Mouse (Mus musculus): ENCODE results near the gene Tbkbp1.

Gene Tbkbp1

DNA sequence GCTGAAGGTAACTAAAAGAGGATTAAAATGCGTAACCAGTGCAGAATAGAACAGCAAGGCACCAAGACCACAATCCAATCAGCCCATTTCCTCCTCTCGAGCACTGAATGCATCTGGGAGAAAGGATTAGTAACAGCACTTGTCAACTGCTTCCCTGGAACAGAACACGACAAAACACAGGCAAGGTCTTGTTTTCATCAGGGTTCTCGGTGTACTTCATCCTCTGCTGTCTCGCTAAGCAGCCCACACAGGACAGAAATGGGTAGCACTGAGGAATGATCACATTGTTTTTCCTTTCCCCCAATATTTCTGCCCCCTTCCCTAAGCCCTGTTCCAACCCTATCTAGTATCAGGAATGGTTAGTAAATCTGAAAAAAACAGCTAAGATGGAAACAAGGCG lies 9.0 kb upstream of the Tbkbp1 start:
- in situ Hi-C loops (cut with MboI, MseI), result loop anchor here (5.0 kb wide), 1 partner anchor 72 kb away; no protein-coding TSS in a partner anchor

DNA sequence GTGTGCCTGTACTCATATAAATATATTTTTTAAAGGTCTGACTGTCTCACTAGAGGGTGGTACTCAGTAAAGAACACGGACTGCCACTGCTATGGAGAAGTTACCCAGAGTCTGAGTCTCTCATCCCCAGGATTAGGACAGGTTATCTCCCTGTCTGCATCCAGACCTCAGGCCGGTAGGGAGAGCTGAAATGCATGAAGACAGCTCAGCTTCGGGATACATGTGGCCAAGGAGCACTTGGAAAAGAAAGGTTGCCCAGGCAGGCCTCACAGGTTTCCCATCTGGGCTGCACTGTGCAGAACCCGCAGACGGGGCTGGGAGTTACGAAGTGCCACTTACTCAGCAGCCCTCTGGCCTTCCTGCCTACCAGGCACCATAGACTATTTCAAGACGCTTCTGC lies 5.7 kb upstream of the Tbkbp1 start:
- in situ Hi-C loops (cut with MboI, MseI), result no loop called here

DNA sequence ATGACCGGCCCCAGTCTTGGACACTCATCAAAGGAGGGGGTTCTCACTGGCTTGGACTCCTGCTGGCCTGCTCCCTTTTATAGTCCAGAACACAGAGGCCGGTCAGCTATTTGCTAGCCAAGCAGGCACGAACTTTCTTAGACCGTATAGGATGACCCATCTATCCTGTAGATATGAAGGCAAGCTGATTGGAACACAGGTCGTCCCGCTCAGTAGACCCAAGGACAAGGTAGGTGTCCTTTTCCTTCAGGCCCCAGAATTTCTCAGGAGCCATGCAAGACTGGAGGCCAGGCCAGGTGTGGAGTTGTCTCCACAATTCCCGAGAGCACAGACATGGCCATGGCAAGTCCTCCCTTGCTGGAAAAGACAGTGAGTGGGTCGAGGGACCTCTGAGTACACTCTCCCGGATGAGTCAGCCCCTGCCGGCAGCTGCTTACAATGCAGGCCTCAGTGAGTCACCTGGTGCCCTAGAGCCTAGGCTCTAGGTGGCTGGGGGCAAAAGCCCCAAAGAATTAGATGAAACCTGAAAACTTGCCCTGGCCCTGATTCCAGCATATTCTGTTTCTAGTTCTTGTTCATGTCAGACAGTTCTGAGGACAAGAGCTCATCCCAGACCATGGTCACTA lies 1.5 kb upstream of the Tbkbp1 start:
- in situ Hi-C loops (cut with MboI, MseI), result no loop called here

DNA sequence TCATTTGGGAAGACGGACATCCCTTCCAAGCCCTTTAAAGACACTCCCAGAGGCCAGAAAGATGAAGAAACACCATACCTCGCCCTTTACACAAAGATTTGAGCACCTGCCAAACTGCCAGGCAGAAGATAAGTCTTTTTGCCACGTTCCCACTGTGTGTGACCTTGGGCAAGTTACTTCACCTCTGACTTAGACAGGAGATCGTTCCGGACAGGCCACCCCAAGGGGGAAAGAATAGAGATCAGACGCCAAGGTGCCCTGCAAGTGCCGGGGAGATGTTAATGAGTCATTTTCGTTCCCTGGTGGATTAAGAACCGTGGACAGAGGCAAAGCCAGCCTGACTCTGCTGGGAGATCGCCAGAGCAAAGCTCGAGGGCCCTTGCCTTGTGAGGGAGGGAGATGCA lies 730 bp upstream of the Tbkbp1 start:
- in situ Hi-C loops (cut with MboI, MseI), result no loop called here

DNA sequence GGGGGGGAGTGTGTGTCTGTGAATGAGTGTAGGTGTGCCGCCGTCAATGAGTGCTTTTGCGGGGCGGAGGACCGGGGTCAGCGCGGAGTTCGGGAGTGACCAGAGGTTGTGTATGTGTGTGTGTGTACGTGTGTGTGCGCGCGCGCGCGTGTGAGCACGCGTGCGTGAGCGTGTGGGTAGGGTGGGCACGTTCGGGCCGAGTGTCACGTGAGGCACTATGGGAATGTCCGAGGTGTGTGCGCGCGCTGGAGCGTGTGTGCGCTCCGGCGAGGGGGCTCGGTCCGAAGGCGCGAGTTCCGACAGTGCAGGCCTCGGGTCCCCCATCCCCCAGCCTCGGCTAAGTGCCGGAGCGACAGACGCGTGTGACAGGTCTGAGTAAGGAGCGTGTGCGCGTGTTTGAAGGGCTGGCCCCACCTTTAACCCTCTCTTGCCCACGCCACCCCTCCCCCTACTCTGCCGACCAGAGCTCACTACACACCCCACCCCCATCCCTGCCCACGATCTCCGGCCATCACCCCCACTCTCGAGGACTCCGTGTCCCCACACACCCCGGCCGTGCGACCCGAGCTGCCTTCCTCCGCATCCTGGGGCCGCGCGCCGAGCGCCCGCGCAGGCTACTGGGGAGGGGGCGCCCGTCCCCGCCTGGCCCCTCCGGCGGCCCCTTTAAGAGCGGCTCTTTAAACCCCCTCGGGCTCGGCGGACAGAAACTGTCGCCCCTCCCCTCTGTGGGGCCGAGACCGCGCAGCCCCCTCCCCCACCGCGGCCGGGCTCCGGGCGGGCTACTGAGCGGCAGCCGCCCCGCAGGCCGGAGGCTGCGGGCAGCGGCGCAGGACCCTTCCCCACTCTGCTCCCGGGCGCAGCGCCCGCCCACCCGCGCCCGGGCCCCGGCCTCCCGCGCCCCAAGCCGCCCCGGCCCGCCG lies 624 bp downstream of the Tbkbp1 start:
- in situ Hi-C loops (cut with MboI, MseI), result no loop called here

DNA sequence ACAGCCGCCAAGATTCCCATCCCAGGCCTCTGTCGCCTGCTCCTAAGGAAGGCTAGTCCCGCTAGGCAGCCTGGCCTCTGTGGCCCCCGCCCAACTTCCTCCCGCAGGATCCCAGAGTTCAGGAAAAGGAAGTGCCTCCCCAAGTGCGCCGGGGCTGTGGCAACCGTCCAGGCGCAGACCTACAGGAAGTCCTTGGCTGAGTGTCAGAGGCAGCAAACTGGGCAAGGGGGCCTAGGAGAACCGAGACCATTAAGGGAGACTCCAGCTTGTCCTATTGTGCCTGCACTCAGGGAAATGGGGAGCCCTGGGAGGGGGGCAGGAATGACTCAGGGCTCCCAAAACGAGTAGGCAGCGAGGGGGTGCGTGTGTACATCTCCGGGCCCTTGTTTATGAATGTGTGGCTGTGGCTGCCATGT lies 1.3 kb downstream of the Tbkbp1 start:
- in situ Hi-C loops (cut with MboI, MseI), result loop anchor here (5.0 kb wide), 1 partner anchor 48 kb away; no protein-coding TSS in a partner anchor

DNA sequence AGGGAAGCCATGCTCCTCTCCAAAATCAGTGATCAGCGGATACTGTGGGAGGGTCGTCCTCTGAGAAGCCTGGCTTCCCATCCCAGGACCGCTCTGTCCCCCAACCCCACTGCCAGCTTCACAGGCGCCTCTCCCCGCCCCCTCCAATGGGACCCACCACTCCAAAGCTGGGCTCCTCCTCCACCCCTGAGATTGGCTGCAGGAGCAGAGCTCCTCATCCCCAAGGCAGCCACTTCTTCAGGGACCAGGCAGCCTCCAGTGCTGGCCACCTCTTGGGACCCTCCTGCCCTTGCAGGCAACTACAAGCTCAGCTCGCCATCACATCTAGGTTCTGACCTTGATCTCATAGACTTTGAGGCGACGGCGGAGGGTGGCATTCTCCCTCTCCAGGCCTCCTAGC lies 2.3 kb downstream of the Tbkbp1 start:
- in situ Hi-C loops (cut with MboI, MseI), result loop anchor here (5.0 kb wide), 1 partner anchor 47 kb away; no protein-coding TSS in a partner anchor

DNA sequence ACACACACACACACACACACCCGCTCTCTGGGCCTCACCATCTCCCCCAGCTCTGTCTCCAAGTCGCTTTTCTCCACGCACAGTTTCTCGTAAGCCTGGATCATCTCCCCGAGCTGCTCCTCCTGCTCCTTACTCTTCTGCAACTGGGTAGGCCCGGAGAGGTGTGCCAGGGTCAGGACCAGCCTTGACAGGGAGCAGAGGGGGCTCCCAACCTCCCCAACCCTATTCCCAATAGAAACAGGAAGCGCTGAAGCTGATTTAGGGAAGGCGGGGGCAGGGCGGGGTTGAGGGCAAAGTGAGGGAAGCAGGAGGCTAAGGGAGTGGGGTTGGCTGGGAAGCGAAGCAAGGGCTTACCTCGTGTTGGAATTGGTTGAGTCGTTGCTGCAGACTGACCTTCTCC lies 2.7 kb downstream of the Tbkbp1 start:
- in situ Hi-C loops (cut with MboI, MseI), result loop anchor here (5.0 kb wide), 1 partner anchor 46 kb away; no protein-coding TSS in a partner anchor

DNA sequence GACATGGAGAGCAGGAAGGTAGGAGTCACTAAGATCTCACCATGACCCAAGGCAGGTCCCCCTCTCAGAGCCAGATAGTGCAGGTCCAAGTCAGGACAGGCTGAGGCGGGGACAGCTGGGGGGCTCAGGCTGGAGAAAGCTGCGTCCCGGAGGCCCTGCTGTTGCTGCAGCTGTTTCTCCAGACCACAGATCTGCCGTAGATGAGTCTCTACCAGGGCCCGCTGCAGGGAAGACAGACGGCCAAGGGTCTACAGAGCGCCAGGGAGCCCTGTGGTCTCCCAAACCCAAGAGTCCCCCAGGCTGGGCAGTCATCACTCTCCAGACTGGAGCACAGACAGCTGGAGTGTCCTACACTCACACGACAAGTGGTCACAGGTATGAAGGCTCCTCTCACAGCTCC lies 4.0 kb downstream of the Tbkbp1 start:
- in situ Hi-C loops (cut with MboI, MseI), result loop anchor here (5.0 kb wide), 1 partner anchor 45 kb away; no protein-coding TSS in a partner anchor

DNA sequence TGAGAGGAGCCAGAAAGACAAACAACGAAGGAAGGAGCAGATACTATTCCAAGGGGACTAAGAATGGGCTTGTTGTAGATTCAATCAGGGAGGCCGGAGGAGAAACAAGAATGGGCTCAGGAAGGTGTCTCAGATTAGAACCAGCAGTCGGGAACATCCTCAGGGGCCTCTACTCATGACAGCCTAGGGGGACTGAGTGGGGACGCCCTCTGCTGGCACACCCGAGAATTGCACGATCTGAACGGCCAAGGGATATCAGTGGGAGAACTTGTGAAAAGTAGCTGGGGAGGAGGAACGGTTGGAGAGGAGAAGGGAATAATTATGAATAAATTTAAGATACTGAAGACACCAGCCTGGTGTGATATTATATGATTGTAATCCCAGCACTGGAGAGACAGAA lies 4.6 kb downstream of the Tbkbp1 start:
- in situ Hi-C loops (cut with MboI, MseI), result loop anchor here (5.0 kb wide), 1 partner anchor 44 kb away; no protein-coding TSS in a partner anchor

DNA sequence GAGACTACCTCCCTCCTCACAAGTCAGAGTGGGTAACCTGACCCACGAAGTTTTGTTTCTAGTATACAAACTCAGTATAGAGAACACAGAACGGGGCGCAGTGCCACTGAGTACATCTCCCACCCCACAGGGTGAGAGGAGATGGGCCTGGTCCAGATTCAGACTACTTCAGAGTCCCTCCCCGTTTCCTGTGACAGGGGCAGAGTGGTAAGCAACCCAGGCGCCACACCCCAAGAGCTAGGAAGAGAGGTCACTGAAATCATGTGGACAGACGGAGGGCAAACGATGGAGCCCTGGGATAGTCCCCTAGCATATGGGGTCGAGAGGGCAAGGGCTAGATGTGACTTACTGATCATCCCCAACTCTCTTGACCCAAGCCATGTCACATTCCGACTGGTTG lies 5.3 kb downstream of the Tbkbp1 start:
- in situ Hi-C loops (cut with MboI, MseI), result loop anchor here (5.0 kb wide), 1 partner anchor 44 kb away; no protein-coding TSS in a partner anchor

DNA sequence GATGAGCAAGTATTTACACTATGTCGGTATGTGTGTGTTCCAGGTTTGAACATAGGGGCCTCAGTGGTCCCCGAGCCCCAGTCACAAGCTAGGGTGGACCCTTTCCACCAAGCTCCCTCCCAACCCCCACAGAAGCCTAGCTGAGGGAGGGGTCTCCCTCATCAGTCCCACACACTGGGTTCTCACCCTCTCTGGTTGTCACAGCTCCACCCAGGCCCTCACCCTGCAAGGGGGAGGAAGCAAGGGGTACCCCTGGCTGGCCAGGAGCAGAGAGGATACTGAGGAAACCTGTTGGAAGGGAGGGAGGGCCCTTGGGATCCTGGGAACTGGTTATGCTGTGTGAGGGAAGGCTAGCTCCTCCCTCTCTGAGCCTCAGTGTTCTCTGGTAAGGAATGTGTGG lies 6.0 kb downstream of the Tbkbp1 start:
- in situ Hi-C loops (cut with MboI, MseI), result loop anchor here (5.0 kb wide), 1 partner anchor 43 kb away; no protein-coding TSS in a partner anchor

DNA sequence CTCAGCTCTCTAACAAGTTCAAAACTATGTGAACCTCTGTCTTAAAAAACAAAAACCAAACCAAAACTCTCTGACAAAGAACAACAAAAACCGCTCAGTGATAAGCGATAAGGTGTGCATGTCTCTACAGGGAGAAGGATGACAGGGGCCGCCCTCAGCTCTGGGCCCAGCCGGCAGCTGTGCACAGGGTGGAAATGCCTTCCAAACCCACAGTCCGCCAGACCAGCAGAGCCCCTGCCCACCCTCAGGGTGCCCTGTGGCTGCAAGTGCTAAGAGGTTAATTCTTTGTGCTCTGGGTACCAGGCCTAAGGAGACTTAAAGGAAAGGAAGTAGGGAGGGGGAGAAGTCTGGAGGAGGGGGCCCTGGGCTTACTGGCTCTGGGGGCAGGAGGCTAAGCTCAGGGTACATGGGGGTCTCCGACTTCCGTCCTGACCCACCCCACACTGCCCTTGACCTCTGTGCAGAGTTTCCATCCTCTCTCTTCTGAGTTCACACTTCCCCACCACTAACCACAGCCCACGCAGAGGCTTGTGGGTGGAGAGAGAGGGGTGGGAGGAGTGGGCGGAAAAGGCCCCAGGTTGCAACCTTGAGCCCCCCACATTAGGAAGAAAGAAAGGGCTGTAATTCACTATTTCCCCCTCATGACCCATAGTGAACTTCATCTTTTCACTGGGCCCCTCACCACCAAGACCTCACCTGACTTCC lies 7.9 kb downstream of the Tbkbp1 start:
- in situ Hi-C loops (cut with MboI, MseI), result no loop called here

DNA sequence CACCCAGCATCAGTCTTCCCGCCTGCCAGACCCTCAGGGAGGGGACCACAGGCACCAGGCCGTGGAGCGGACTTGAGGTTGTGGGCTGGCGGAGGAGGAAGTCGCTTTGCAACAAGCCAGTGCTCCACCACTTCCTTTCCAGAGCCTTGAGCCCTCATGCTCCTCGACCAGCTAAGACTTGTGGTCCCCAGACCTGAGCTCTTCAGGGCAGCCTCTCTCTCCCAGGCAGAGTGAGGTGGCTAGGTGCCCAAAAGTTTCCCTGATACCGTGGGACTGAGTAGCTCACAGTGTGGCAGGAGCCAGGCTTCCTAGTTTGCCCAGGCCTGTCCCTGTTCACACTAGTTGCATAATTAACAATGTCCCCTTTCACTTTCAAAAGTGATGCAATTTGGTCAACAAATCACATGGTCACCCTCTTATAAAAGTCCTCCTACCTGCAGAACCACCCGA lies 9.1 kb downstream of the Tbkbp1 start:
- in situ Hi-C loops (cut with MboI, MseI), result no loop called here

DNA sequence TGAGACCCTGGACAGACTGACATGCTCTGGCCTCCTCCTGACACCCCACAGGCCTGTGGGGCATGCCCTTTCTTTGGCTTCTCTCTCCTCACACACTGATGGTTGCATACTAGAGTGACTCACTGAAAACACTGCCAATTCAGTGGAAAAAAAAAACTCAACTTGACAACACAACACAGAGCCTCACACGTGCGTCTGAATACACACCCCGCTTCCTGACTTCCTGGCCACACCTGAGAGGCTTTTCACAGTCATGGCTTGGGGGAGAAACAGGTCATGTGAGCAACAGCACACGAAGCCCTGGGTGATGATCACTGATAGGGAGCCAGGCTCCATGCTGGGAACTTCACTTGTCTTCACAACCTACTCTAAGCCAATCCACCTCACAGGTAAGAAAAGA lies 10.5 kb downstream of the Tbkbp1 start:
- in situ Hi-C loops (cut with MboI, MseI), result no loop called here

DNA sequence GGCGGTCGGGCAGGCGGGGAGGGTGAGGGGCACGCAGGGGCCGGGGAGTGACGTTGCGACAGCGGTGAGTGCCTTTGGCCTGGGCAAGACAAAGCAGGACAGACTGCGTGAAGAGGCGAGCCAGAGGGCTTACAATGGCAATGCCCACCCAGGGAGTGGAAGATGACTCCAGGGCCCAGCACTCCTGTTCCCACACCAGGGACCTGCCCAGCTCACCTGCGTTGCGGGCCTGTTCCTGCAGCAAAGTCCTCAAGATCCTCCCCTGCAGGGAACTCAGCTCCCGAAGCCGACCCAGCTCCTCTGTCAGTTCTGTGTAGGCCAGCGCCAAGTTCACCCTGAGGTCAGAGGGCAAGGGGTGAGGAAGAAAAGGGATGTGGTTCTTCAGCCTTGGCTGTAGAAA lies 12.0 kb downstream of the Tbkbp1 start:
- in situ Hi-C loops (cut with MboI, MseI), result no loop called here

DNA sequence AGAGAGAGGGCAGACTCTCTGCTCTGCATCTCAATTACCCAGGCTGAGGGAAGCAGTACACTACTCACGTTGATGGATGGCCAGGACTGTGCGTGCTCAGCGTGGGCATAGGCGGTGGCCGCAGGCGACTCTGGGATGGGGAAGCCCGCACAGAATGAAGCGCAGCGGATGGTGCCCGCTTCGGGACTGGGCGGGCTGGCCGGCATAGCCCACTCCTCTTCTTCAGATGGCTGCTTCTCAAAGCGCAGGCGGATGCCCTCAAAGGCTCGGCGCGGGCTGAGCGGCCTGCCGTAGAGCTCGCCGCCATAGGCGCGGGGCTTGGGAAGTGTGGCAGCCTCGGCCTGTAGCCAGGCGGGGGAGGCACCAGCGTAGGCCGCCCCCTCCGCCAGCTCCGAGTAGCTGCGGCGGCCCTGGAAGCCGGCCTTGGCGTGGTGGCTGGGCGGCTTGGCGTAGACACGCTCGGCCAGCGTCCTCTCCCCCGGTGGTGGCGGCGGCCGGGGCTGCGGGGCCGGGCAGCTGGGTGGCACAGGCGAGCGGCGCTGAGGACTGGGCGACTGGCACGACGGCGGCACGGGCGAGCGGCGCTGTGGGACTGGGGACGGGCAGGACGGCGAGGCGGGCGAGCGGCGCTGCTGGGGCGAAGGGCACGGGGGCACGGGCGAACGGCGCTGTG lies 12.6 kb downstream of the Tbkbp1 start:
- in situ Hi-C loops (cut with MboI, MseI), result no loop called here

DNA sequence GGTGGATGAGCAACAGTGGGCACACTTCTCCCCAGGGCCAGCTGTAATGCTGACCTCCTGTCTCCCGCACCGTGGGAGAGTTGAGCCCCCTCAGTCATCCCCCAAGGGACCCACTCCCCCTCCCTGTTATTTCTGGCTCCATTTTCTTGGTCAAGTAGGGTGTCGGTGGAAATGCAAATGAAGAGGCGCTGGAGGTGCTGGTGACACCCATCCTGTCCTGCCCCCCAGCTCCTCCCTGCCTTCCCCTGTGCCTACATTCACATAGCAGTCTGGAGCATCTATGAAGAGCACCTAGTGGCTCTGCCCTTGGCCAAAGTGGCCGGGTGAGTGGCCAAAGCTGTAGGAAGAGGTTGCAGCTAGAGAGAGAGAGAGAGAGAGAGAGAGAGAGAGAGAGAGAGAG lies 18.0 kb downstream of the Tbkbp1 start:
- in situ Hi-C loops (cut with MboI, MseI), result no loop called here

DNA sequence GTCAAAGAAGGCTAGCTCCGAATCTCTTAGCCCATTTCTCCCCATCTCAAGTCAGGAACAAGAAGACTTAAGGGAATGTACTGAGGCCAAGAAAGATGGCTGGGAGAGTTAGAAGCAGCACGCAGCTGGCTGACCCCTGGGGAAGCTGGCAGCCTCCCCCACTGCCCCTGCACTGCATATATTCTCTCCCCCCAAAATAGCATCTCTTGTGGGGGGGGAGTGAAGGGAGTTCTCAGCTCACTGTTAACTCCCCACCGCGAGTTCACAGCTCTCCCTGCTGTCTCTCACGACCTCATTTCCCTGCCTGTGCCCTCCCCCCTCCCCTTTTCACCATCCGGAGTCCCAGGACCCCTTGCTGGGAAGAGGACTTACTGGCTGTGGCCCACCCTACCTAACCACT lies 19.1 kb downstream of the Tbkbp1 start:
- in situ Hi-C loops (cut with MboI, MseI), result no loop called here

DNA sequence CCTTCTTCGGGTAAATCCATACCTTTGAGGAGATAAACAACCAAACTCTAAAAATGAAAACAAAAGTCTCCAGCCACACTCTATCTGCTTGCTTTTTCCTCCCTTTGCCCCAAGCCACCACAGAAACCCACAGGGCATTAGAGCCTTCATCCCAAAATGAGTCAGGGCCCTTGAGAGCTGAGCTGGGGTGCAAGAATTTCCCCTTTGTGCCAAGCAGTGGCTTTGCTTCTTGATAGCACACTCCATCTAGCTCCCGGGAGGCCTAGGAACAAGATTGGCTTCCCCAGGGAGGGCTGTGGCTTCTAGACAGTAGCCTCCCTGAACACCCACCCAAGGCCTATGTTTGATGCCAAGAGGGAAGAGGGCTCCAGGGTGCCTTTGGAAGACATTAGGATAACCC lies 19.6 kb downstream of the Tbkbp1 start:
- in situ Hi-C loops (cut with MboI, MseI), result no loop called here

DNA sequence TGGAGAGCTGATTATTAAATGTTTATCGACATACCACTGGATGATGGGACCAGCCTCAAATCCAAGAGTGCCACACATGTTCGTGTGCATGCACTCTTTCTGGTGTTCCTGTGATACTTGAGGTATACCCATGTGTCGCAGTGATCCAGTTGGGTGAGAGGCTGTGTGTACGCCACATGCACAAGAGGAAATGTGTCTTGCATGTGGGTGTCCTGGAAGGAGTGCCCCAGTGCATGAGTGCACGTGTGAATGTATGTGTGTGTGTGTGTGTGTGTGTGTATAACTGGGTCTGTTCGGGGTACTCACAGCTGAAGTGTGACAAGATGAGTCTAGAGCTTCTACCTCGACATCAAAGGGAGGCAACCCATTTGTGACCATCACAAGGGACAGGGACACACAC lies 21.0 kb downstream of the Tbkbp1 start:
- in situ Hi-C loops (cut with MboI, MseI), result no loop called here

Measured in T-helper 2 cell (primary cell).